23 mouse cellular contexts compared by ENCODE assay signal in the genomic region with DNA sequence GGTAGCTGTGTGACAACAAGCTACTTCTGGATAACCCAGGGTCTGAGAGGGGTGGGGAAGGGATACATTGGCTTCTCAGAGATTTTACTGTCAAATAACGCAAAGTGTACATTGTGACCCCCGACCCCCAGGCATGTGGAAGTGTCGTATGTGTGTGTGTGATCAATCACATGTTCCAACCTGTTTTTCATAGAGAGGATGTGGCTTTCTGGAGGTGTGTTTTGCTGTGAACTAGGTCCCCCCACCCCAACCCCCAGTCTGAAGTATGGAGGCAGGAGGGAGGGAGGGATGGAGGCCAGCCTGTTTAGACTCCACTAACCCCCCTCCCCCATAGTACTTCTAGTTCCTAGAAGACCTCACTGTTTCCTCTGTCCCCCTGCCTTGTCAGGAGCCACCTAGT. TPM values are rescaled to one million over a fixed set of nuclear protein-coding genes. Genes with fewer than 3 reads are reported as not detected.
A peak's percentile ranks its signal among the peaks of the same experiment; 100 is the strongest.
DNase-seq lines count a peak whose midpoint lies in the region; TF ChIP-seq lines count a peak whose summit lies in the region.
"Had no signal": no experiment of that assay in that cellular context is flagged by ENCODE, and none has a peak within 500 bp of the region (broad histone marks: within the 10 kb centered on the region; RNA-seq: fewer than 3 reads in every experiment).

No protein-coding gene starts in this region.

- WGBS in thymus, adult 2 months, result 79% methylated on average over 3 of the region's 3 CpGs
- 87% methylated on average over 3 of the region's 3 CpGs for WGBS in heart, embryonic 10.5 days

- H3K4me1 ChIP-seq in thymus, adult 2 months (replicated peaks; ENCODE audit: control insufficient read depth, insufficient read depth, low read length), result peaks cover 6% of the 10 kb centered on the region; the same call in 1 of the 2 replicates
- peaks cover 27% of the 10 kb centered on the region for H3K4me1 ChIP-seq in heart, embryonic 10.5 days
- H3K4me1 ChIP-seq: embryonic facial prominence, embryonic 15.5 days; hindbrain, embryonic 13.5 days had no signal

- H3K27me3 ChIP-seq in thymus, adult 2 months (ENCODE audit: control insufficient read depth, insufficient read depth, low read length), result no peaks in the 10 kb centered on the region
- H3K27me3 ChIP-seq in heart, embryonic 10.5 days (ENCODE audit: insufficient read depth, poor library complexity, severe bottlenecking), result no peaks in the 10 kb centered on the region
- H3K27me3 ChIP-seq: CH12.LX; embryonic facial prominence, embryonic 15.5 days; heart, embryonic 15.5 days; hindbrain, embryonic 13.5 days; Patski had no signal

- TF ChIP-seq POLR2A in thymus, adult 2 months (IDR thresholded peaks at IDR 0.05; ENCODE audit: control insufficient read depth, extremely low read depth, insufficient read depth, low read length, poor library complexity), result no peak

- TF ChIP-seq CTCF in thymus, adult 2 months (IDR thresholded peaks at IDR 0.05; ENCODE audit: borderline replicate concordance, control insufficient read depth, extremely low read depth, insufficient read depth, low read length, poor library complexity), result no peak

- DNase-seq in thymus, adult 2 months, result peak; percentile 11
- DNase-seq in thymus, postnatal 10 days (ENCODE audit: low spot score in 2 of 2), result no peak
- DNase-seq in CD4-positive, CD25-positive, alpha-beta regulatory T cell, adult 2 months (ENCODE audit: low read depth, low spot score), result peak; percentile 82
- peak; percentile 84 for DNase-seq in T-cell, adult 2 months (ENCODE audit: low spot score)
- peak; percentile 89 for DNase-seq in naive thymus-derived CD4-positive, alpha-beta T cell, adult 2 months (ENCODE audit: low read depth)
- DNase-seq in urinary bladder, postnatal 25 days (ENCODE audit: low spot score), result no peak
- DNase-seq in heart, embryonic 10.5 days (ENCODE audit: low spot score), result no peak
- DNase-seq: adrenal gland, adult 8-10 months; adrenal gland, postnatal 36 days; cerebellum, adult 8-10 months; cerebellum, postnatal 14 days; embryo, embryonic 11 days; gastrocnemius, postnatal 36 days; heart, adult 11 months had no signal

- H3K36me3 ChIP-seq in thymus, adult 2 months (ENCODE audit: control insufficient read depth, insufficient read depth, low read length), result peaks cover 48% of the 10 kb centered on the region
- H3K36me3 ChIP-seq in heart, embryonic 10.5 days, result peaks cover 53% of the 10 kb centered on the region

- H3K9me3 ChIP-seq in heart, embryonic 10.5 days, result no peaks in the 10 kb centered on the region
- H3K9me3 ChIP-seq: embryonic facial prominence, embryonic 15.5 days; forebrain, embryonic 10.5 days; heart, embryonic 15.5 days; hindbrain, embryonic 13.5 days had no signal

- no peak overlapping the region for H3K4me3 ChIP-seq in thymus, adult 2 months (ENCODE audit: control insufficient read depth, insufficient read depth, low read length)
- H3K4me3 ChIP-seq in heart, embryonic 10.5 days, result no peak overlapping the region
- H3K4me3 ChIP-seq: embryonic facial prominence, embryonic 15.5 days; erythroblast, embryonic 14.5 days; forebrain, embryonic 10.5 days; gastrocnemius, adult 2 months; heart, embryonic 15.5 days; hindbrain, embryonic 13.5 days had no signal

- peak overlapping the region; percentile 71 for H3K27ac ChIP-seq in thymus, adult 2 months (ENCODE audit: control insufficient read depth, insufficient read depth, low read length)
- H3K27ac ChIP-seq in heart, embryonic 10.5 days, result no peak overlapping the region
- H3K27ac ChIP-seq: embryonic facial prominence, embryonic 15.5 days; forebrain, embryonic 10.5 days; gastrocnemius, adult 2 months; heart, embryonic 15.5 days; hindbrain, embryonic 13.5 days; hindbrain, postnatal 0 days had no signal

RNA-seq across cellular contexts. Expression of a gene that starts 40.6 kb away (rescaled TPM):
- polyA plus RNA-seq in thymus, adult 2 months (2012; rRNA removed), result 7.0 and 7.7 TPM in 2 replicates
- polyA plus RNA-seq in heart, embryonic 10.5 days (2016; fragmentation: Nextera tagmentation; extraction: Ambion mirVana), result 11.2 and 12.5 TPM in 2 replicates
- polyA plus RNA-seq: erythroblast, embryonic 14.5 days; Patski had no signal

Comparison
In these comparisons a context has a peak if more than half of its experiments do, and no peak if none do; other contexts are left out.
1. DNase-seq: peak in thymus, adult 2 months (single experiment), CD4-positive, CD25-positive, alpha-beta regulatory T cell, adult 2 months (single experiment), T-cell, adult 2 months (single experiment) and naive thymus-derived CD4-positive, alpha-beta T cell, adult 2 months (single experiment); none in thymus, postnatal 10 days (0 of 2), urinary bladder, postnatal 25 days (single experiment) and heart, embryonic 10.5 days (single experiment).